Mouse (Mus musculus): ENCODE data around the gene Pole3. TPM values are rescaled to one million over a fixed set of nuclear protein-coding genes. Genes with fewer than 3 reads are reported as not detected.
"Not testable (repeated sequence)": the region's sequence is repeated elsewhere in the genome, so short reads cannot be mapped to it uniquely, and the experiment has no call there.

Gene Pole3
- polyA plus RNA-seq, 1 experiment from 2014 or later = 104 TPM

DNA sequence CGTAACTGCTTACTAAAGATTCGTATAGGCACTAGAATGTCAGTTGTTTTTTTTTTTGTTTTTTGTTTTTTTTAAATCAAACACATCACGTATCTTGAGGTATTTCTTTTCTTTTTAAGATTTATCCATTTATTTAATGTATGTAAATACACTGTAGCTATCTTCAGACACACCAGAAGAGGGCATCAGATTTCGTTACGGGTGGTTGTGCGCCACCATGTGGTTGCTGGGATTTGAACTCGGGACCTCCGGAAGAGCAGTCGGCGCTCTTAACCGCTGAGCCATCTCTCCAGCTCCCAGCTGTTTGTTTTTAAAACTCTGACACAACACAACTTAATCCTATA is 45.3 kb downstream of the Pole3 start:
- ATAC-seq (ENCODE audit: low FRiP score, low TSS enrichment); H3K36me3 ChIP-seq (ENCODE audit: control insufficient read depth, insufficient read depth, low read length); H3K9me3 ChIP-seq (ENCODE audit: control insufficient read depth, low read length); H3K27ac ChIP-seq (ENCODE audit: low read depth, low read length); H3K27me3 ChIP-seq (ENCODE audit: control insufficient read depth, insufficient read depth, low read length); H3K4me1 ChIP-seq (ENCODE audit: control insufficient read depth, insufficient read depth, low read length): not testable (repeated sequence)
- WGBS = 15% methylated on average over 11 of the region's 11 CpGs
- Histone ChIP-seq H3K9ac (ENCODE audit: low read depth, low read length) (0 out of 2 replicates have a peak overlapping the region, but pooled peaks have one; percentile 61), H3K4me2 (replicated peaks; ENCODE audit: low read depth, low read length) (peak overlapping the region; percentile 67), H3K4me3 (ENCODE audit: low read length) (peak overlapping the region; percentile 52)

DNA sequence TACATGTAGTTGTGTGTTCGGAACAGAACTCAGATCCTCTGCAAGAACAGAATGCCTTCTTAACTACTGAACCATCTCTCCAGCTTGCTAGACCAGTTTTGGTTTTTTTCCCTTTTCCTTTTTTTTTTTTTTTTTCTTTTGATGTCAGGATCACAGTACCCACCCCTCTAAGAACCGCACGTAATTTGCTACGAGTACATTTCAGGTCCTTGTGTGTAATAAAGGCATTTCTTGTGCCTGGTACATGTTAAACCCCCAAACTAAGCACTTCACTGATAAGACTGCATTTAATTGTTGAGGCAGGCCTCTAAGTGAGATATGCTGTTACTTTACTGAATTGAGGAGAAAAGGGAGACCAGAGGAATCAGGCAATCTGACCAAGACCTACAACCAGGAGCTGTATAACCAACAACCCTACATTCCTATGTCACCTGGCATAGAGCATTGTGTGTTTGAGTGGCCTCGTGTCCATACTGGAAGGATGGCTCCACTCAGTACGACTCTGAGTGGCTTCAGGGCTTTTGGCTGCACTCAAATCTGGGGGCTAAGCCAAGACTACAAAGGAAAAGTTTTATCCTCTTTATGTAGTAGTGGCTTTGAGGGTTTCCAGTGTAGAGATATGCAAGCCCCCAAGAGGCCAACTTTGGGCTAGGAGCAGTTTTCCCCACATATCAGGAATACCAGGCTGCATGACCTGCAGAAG is 47.2 kb downstream of the Pole3 start:
- Histone ChIP-seq H3K4me2 (replicated peaks; ENCODE audit: low read depth, low read length) (no peak overlapping the region), H3K27ac (ENCODE audit: low read depth, low read length) (peak overlapping the region; percentile 71), H3K27me3 (ENCODE audit: control insufficient read depth, insufficient read depth, low read length) (no peaks in the 10 kb centered on the region), H3K4me3 (ENCODE audit: low read length) (no peak overlapping the region), H3K36me3 (ENCODE audit: control insufficient read depth, insufficient read depth, low read length) (no peaks in the 10 kb centered on the region), H3K4me1 (ENCODE audit: control insufficient read depth, insufficient read depth, low read length) (peaks cover 3% of the 10 kb centered on the region; the same call in 1 of the 2 replicates), H3K9ac (ENCODE audit: low read depth, low read length) (no peak overlapping the region), H3K9me3 (ENCODE audit: control insufficient read depth, low read length) (no peaks in the 10 kb centered on the region)
- 59% methylated on average over 6 of the region's 6 CpGs for whole genome bisulfite sequencing
- ATAC-seq (ENCODE audit: low FRiP score, low TSS enrichment) = no peak

DNA sequence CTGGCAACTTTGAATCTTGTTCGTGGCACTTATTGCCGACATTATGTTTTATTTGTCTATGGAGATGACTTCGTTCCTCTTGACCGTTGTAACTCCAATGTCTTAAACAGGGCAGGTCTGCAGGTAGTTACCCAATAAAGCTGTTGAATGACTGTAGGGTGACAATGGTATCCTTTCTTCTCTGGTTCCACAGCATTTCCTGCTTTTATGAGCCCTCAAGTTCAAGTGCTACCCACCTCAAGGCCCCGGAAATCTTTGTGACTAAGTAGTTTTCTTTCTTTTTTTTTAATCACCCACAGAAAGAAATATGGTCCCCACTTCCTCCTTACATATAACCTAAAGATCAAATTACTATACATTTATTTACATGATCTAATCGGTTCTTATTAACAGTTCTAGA is 49.1 kb downstream of the Pole3 start:
- Histone ChIP-seq H3K27ac (ENCODE audit: low read depth, low read length) (peak overlapping the region; percentile 7; the same call in 1 of the 2 replicates), H3K27me3 (ENCODE audit: control insufficient read depth, insufficient read depth, low read length) (no peaks in the 10 kb centered on the region), H3K9me3 (ENCODE audit: control insufficient read depth, low read length) (no peaks in the 10 kb centered on the region), H3K4me3 (ENCODE audit: low read length) (no peak overlapping the region), H3K4me1 (ENCODE audit: control insufficient read depth, insufficient read depth, low read length) (peaks cover 3% of the 10 kb centered on the region; the same call in 1 of the 2 replicates), H3K9ac (ENCODE audit: low read depth, low read length) (no peak overlapping the region), H3K4me2 (replicated peaks; ENCODE audit: low read depth, low read length) (no peak overlapping the region), H3K36me3 (ENCODE audit: control insufficient read depth, insufficient read depth, low read length) (no peaks in the 10 kb centered on the region)
- WGBS = 72% methylated on average over 6 of the region's 6 CpGs
- no peak for ATAC-seq (ENCODE audit: low FRiP score, low TSS enrichment)

DNA sequence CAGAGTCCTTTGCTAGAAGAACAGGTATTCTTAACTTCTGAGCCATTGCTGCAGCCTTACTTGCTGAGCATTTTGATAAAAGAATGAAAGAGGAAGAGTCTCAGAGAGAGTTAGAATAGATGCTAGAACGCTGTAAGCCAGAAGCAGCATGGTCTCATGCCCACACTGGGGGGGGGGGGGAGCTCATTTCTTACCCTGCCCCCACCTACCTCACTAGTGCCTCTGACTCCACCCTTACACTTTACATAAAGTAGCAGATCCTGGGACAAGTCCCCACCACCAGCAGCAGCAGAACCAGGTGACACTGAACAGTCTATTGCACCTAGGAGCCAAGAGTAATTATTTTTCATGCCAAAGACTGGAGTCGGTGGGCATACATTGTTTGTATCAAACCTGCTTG is 49.7 kb downstream of the Pole3 start:
- 0 out of 2 replicates have a peak overlapping the region, but pooled peaks have one; percentile 43 for H3K27ac ChIP-seq (ENCODE audit: low read depth, low read length)

More for the DNA sequence above, 49.7 kb downstream of the Pole3 start:
- Histone ChIP-seq H3K4me3 (ENCODE audit: low read length) (no peak overlapping the region), H3K9ac (ENCODE audit: low read depth, low read length) (no peak overlapping the region), H3K9me3 (ENCODE audit: control insufficient read depth, low read length) (no peaks in the 10 kb centered on the region), H3K4me2 (replicated peaks; ENCODE audit: low read depth, low read length) (no peak overlapping the region), H3K27me3 (ENCODE audit: control insufficient read depth, insufficient read depth, low read length) (no peaks in the 10 kb centered on the region), H3K36me3 (ENCODE audit: control insufficient read depth, insufficient read depth, low read length) (no peaks in the 10 kb centered on the region), H3K4me1 (ENCODE audit: control insufficient read depth, insufficient read depth, low read length) (peaks cover 5% of the 10 kb centered on the region; the same call in 1 of the 2 replicates)
- ATAC-seq (ENCODE audit: low FRiP score, low TSS enrichment) = no peak
- 68% methylated on average over 2 of the region's 2 CpGs for WGBS

Other genes starting within 250 kb of the Pole3 start
- 17.8 and 25.2 TPM in 2 replicates for gene Fkbp15, start 164.5 kb downstream of the Pole3 start, polyA plus RNA-seq (2014; fragmentation: Nextera tagmentation; extraction: Ambion mirVana)
- 23.9 and 42.1 TPM in 2 replicates for gene Slc31a1, start 164.3 kb downstream of the Pole3 start, polyA plus RNA-seq (2014; fragmentation: Nextera tagmentation; extraction: Ambion mirVana)
- 183 and 253 TPM in 2 replicates for gene Cdc26, start 116.4 kb downstream of the Pole3 start, polyA plus RNA-seq (2014; fragmentation: Nextera tagmentation; extraction: Ambion mirVana)
- 20.2 and 32.8 TPM in 2 replicates for gene Prpf4, start 116.3 kb downstream of the Pole3 start, polyA plus RNA-seq (2014; fragmentation: Nextera tagmentation; extraction: Ambion mirVana)
- gene Rnf183, start 89.8 kb downstream of the Pole3 start, polyA plus RNA-seq (2014; fragmentation: Nextera tagmentation; extraction: Ambion mirVana) = 0.24 TPM in 1 of 2 replicates, not detected in the other
- 11.6 and 12.6 TPM in 2 replicates for gene Wdr31, start 54.2 kb downstream of the Pole3 start, polyA plus RNA-seq (2014; fragmentation: Nextera tagmentation; extraction: Ambion mirVana)
- 16.8 and 25.8 TPM in 2 replicates for gene Bspry, start 45.0 kb downstream of the Pole3 start, polyA plus RNA-seq (2014; fragmentation: Nextera tagmentation; extraction: Ambion mirVana)
- gene Hdhd3, start 21.6 kb downstream of the Pole3 start, polyA plus RNA-seq (2014; fragmentation: Nextera tagmentation; extraction: Ambion mirVana) = 16.4 and 16.8 TPM in 2 replicates
- 107 and 108 TPM in 2 replicates for gene Alad, start 5.2 kb downstream of the Pole3 start, polyA plus RNA-seq (2014; fragmentation: Nextera tagmentation; extraction: Ambion mirVana)
- 0.49 and 1.0 TPM in 2 replicates for gene 4933430I17Rik, start 301 bp upstream of the Pole3 start, polyA plus RNA-seq (2014; fragmentation: Nextera tagmentation; extraction: Ambion mirVana)
- gene Rgs3, start 34.8 kb upstream of the Pole3 start, polyA plus RNA-seq (2014; fragmentation: Nextera tagmentation; extraction: Ambion mirVana) = 42.0 and 45.7 TPM in 2 replicates